Mouse (Mus musculus) kidney, postnatal 0 days (tissue): ENCODE measurements around the gene Gm7356. TPM values are rescaled to one million over a fixed set of nuclear protein-coding genes. Genes with fewer than 3 reads are reported as not detected.
"Not testable (repeated sequence)": the region's sequence is repeated elsewhere in the genome, so short reads cannot be mapped to it uniquely, and the experiment has no call there.

Source experiments
- ATAC-seq: fragments of 200-750 bp; cut with Nextera tagmentation; replicated peaks from 2 replicates; pipeline ENCODE4 v1.8.0; 2017; ENCODE audit warnings: low read depth, moderate number of reproducible peaks, moderate TSS enrichment, moderate library complexity; ENCODE audit not compliant: low FRiP score
- DNase-seq: peaks from one replicate; pipeline ENCODE4 v3.0.0-alpha.2; 2016; ENCODE audit warnings: low spot score
- H3K27ac ChIP-seq: fragments of 300-500 bp; sonication (generic); 2 replicates; pipeline ENCODE4 v1.5.1; 2014; ENCODE audit warnings: mild to moderate bottlenecking
- H3K27me3 ChIP-seq: fragments of 300-500 bp; sonication (generic); 2 replicates; pipeline ENCODE4 v1.6.1; 2014; ENCODE audit warnings: low read length, mixed read lengths; ENCODE audit not compliant: insufficient read depth
- H3K36me3 ChIP-seq: fragments of 300-500 bp; sonication (generic); 2 replicates; pipeline ENCODE4 v1.6.1; 2014; ENCODE audit warnings: low read length, mixed read lengths; ENCODE audit not compliant: insufficient read depth
- H3K4me1 ChIP-seq: fragments of 300-500 bp; sonication (generic); replicated peaks from 2 replicates; pipeline ENCODE4 v1.6.1; 2014; ENCODE audit warnings: antibody characterized with exemption, low read length, mixed read lengths; ENCODE audit not compliant: insufficient read depth
- H3K4me2 ChIP-seq: fragments of 300-500 bp; sonication (generic); 2 replicates; pipeline ENCODE4 v1.6.1; 2014; ENCODE audit warnings: mild to moderate bottlenecking, low read length, moderate library complexity, mixed read lengths
- H3K4me3 ChIP-seq: fragments of 300-500 bp; sonication (generic); replicated peaks from 2 replicates; pipeline ENCODE4 v1.5.1; 2014; ENCODE audit warnings: low read depth, low read length
- H3K9ac ChIP-seq: fragments of 300-500 bp; sonication (generic); 2 replicates; pipeline ENCODE4 v1.6.1; 2014; ENCODE audit warnings: low read depth, low read length
- H3K9me3 ChIP-seq: fragments of 300-500 bp; sonication (generic); replicated peaks from 2 replicates; pipeline ENCODE4 v1.6.1; 2016; ENCODE audit warnings: low read length, inconsistent platforms, mixed read lengths
- WGBS: fragments of 180-500 bp; shearing (Covaris S2); extraction: QIAGEN DNeasy Blood & Tissue Kit; methylation state at CpG from one replicate; pipeline ENCODE4 v1.1.7; 2014; 5-methylcytosine and 5-hydroxymethylcytosine counted together
- polyA plus RNA-seq: library from polyadenylated mRNA; unstranded; fragments of >200 nt; fragmentation: Nextera tagmentation; extraction: Ambion mirVana; gene quantifications from 2 replicates; pipeline ENCODE4 v1.2.1, GENCODE M21; 2015

Gene Gm7356
- polyA plus RNA-seq, 1 experiment from 2014 or later, result not detected

GRCm38 (mm10) chr17:13958129-13958528 is 45.4 kb downstream of the Gm7356 start:
- H3K4me2 ChIP-seq, H3K27ac ChIP-seq, ATAC-seq, H3K4me3 ChIP-seq, H3K27me3 ChIP-seq, H3K9me3 ChIP-seq, H3K4me1 ChIP-seq, H3K9ac ChIP-seq, DNase-seq, H3K36me3 ChIP-seq: not testable (repeated sequence)
- WGBS, result 34% methylated on average over 1 of the region's 2 CpGs

DNA sequence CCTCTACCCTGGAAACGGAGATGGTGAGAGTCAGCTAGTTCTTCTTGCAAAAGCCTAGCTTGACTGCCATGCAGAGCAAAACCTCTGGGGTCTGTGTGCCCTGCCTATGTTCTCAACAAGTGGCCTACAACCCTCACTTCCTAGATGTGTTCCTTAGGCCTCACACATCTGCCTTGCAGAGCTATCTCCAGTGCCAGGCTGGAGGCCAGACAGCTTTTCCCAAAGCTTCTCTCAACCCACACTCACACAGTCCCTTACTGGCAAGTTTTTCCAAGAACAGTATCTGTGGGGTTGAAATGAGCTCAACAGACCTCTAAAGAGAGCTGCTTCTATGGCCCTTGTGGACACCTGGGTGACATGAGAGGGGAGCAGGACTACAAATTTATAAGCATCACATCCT is 51.9 kb downstream of the Gm7356 start:
- not testable (repeated sequence) for DNase-seq, H3K9ac ChIP-seq, H3K27ac ChIP-seq, H3K27me3 ChIP-seq, H3K4me1 ChIP-seq, H3K4me3 ChIP-seq, H3K9me3 ChIP-seq, H3K36me3 ChIP-seq, H3K4me2 ChIP-seq, ATAC-seq
- 79% methylated on average over 1 of the region's 1 CpGs for WGBS

Other genes starting within 250 kb of the Gm7356 start
- gene Afdn, start 243.2 kb downstream of the Gm7356 start, polyA plus RNA-seq, result 96.4 and 102 TPM in 2 replicates
- 3.3 and 4.1 TPM in 2 replicates for gene Tcte2, start 241.9 kb downstream of the Gm7356 start, polyA plus RNA-seq
- gene Gm7168, start 55.3 kb downstream of the Gm7356 start, polyA plus RNA-seq, result not detected in 2 replicates
- not detected in 2 replicates for gene Gm7358, start 55.8 kb upstream of the Gm7356 start, polyA plus RNA-seq
- gene Dact2, start 200.6 kb upstream of the Gm7356 start, polyA plus RNA-seq, result 14.8 and 16.0 TPM in 2 replicates